Mouse (Mus musculus) embryonic facial prominence, embryonic 13.5 days (tissue): ENCODE results near the gene Selenom. TPM values are rescaled to one million over a fixed set of nuclear protein-coding genes. Genes with fewer than 3 reads are reported as not detected.

ENCODE experiments used
- ATAC-seq: fragments of 200-750 bp; cut with Nextera tagmentation; 2 replicates; pipeline ENCODE4 v1.8.0; 2017; ENCODE audit warnings: low read depth; ENCODE audit not compliant: insufficient number of reproducible peaks, insufficient read depth, low FRiP score, low TSS enrichment
- H3K27ac ChIP-seq: fragments of 300-500 bp; sonication (generic); 2 replicates; pipeline ENCODE4 v1.5.1; 2015; ENCODE audit warnings: moderate library complexity, mild to moderate bottlenecking, inconsistent platforms
- H3K27me3 ChIP-seq: fragments of 300-500 bp; sonication (generic); 2 replicates; pipeline ENCODE4 v1.6.1; 2015; ENCODE audit warnings: mild to moderate bottlenecking, inconsistent platforms
- H3K36me3 ChIP-seq: fragments of 300-500 bp; sonication (generic); 2 replicates; pipeline ENCODE4 v1.6.1; 2015; ENCODE audit warnings: mild to moderate bottlenecking, inconsistent platforms
- H3K4me1 ChIP-seq: fragments of 300-500 bp; sonication (generic); 2 replicates; pipeline ENCODE4 v1.6.1; 2015; ENCODE audit warnings: inconsistent platforms
- H3K4me2 ChIP-seq: fragments of 300-500 bp; sonication (generic); 2 replicates; pipeline ENCODE4 v1.6.1; 2015; ENCODE audit warnings: moderate library complexity, mild to moderate bottlenecking, inconsistent platforms
- H3K4me3 ChIP-seq: fragments of 300-500 bp; sonication (generic); 2 replicates; pipeline ENCODE4 v1.5.1; 2015; ENCODE audit warnings: mild to moderate bottlenecking, inconsistent platforms
- H3K9ac ChIP-seq: fragments of 300-500 bp; sonication (generic); 2 replicates; pipeline ENCODE4 v1.6.1; 2015; ENCODE audit warnings: mild to moderate bottlenecking, inconsistent platforms
- H3K9me3 ChIP-seq: fragments of 300-500 bp; sonication (generic); 2 replicates; pipeline ENCODE4 v1.6.1; 2016; ENCODE audit warnings: inconsistent platforms
- WGBS: fragments of 180-500 bp; shearing (Covaris S2); methylation state at CpG from one replicate; pipeline ENCODE4 v1.1.7; 2015; ENCODE audit warnings: mixed read lengths; 5-methylcytosine and 5-hydroxymethylcytosine counted together
- polyA plus RNA-seq: library from polyadenylated mRNA; unstranded; fragments of >200 nt; fragmentation: Nextera tagmentation; extraction: Ambion mirVana; gene quantifications from 2 replicates; pipeline ENCODE4 v1.2.1, GENCODE M21; 2015

The Selenom gene
- polyA plus RNA-seq, 1 experiment from 2014 or later = 128 TPM

GRCm38 (mm10) chr11:3495496-3495895, 19.0 kb upstream of the Selenom start:
- no peak for ATAC-seq
- H3K27ac ChIP-seq = no peak overlapping the region
- no peak overlapping the region for H3K4me2 ChIP-seq
- no peaks in the 10 kb centered on the region for H3K27me3 ChIP-seq
- no peak overlapping the region for H3K9ac ChIP-seq
- H3K9me3 ChIP-seq = no peaks in the 10 kb centered on the region
- WGBS = 88% methylated on average over 14 of the region's 14 CpGs
- no peak overlapping the region for H3K4me3 ChIP-seq
- peaks cover 3% of the 10 kb centered on the region; the same call in 1 of the 2 replicates for H3K4me1 ChIP-seq
- no peaks in the 10 kb centered on the region for H3K36me3 ChIP-seq

- Histone ChIP-seq H3K9ac (no peak overlapping the region), H3K4me2 (no peak overlapping the region), H3K27me3 (no peaks in the 10 kb centered on the region), H3K4me3 (no peak overlapping the region), H3K4me1 (peaks cover 3% of the 10 kb centered on the region; the same call in 1 of the 2 replicates), H3K27ac (no peak overlapping the region), H3K9me3 (no peaks in the 10 kb centered on the region), H3K36me3 (no peaks in the 10 kb centered on the region)
- ATAC-seq = no peak
- WGBS = 37% methylated on average over 5 of the region's 5 CpGs
Measured at GRCm38 (mm10) chr11:3496756-3497155, 17.7 kb upstream of the Selenom start.

- 88% methylated on average over 1 of the region's 1 CpGs for WGBS
- no peaks in the 10 kb centered on the region for H3K9me3 ChIP-seq
- peaks cover 3% of the 10 kb centered on the region; the same call in 1 of the 2 replicates for H3K4me1 ChIP-seq
- H3K4me2 ChIP-seq = no peak overlapping the region
- H3K4me3 ChIP-seq = no peak overlapping the region
- H3K36me3 ChIP-seq = no peaks in the 10 kb centered on the region
- H3K9ac ChIP-seq = no peak overlapping the region
- ATAC-seq = no peak
- no peak overlapping the region for H3K27ac ChIP-seq
- H3K27me3 ChIP-seq = no peaks in the 10 kb centered on the region
Measured at GRCm38 (mm10) chr11:3497296-3497695, 17.2 kb upstream of the Selenom start.

GRCm38 (mm10) chr11:3502057-3502456, 12.4 kb upstream of the Selenom start:
- no peak overlapping the region for H3K27ac ChIP-seq
- no peak overlapping the region for H3K4me3 ChIP-seq
- H3K27me3 ChIP-seq = 0 out of 2 replicates have a peak, but pooled peaks cover 3% of the 10 kb centered on the region
- no peak for ATAC-seq
- 78% methylated on average over 17 of the region's 17 CpGs for WGBS
- no peak overlapping the region for H3K9ac ChIP-seq
- no peaks in the 10 kb centered on the region for H3K9me3 ChIP-seq
- no peaks in the 10 kb centered on the region for H3K4me1 ChIP-seq
- no peaks in the 10 kb centered on the region for H3K36me3 ChIP-seq
- H3K4me2 ChIP-seq = no peak overlapping the region

- ATAC-seq = no peak
- WGBS = 80% methylated on average over 18 of the region's 18 CpGs
- Histone ChIP-seq H3K4me3 (no peak overlapping the region), H3K9me3 (no peaks in the 10 kb centered on the region), H3K27ac (no peak overlapping the region), H3K4me1 (no peaks in the 10 kb centered on the region), H3K27me3 (0 out of 2 replicates have a peak, but pooled peaks cover 3% of the 10 kb centered on the region), H3K9ac (no peak overlapping the region), H3K36me3 (no peaks in the 10 kb centered on the region), H3K4me2 (no peak overlapping the region)
Measured at GRCm38 (mm10) chr11:3502459-3503072, 11.9 kb upstream of the Selenom start.

- H3K9me3 ChIP-seq = no peaks in the 10 kb centered on the region
- H3K27ac ChIP-seq = no peak overlapping the region
- H3K27me3 ChIP-seq = 0 out of 2 replicates have a peak, but pooled peaks cover 3% of the 10 kb centered on the region
- no peak for ATAC-seq
- H3K36me3 ChIP-seq = no peaks in the 10 kb centered on the region
- H3K4me1 ChIP-seq = no peaks in the 10 kb centered on the region
- H3K4me3 ChIP-seq = no peak overlapping the region
- H3K9ac ChIP-seq = 0 out of 2 replicates have a peak overlapping the region, but pooled peaks have one; percentile 46
- H3K4me2 ChIP-seq = no peak overlapping the region
- 61% methylated on average over 11 of the region's 11 CpGs for WGBS
Measured at GRCm38 (mm10) chr11:3503755-3504693, 10.5 kb upstream of the Selenom start.

GRCm38 (mm10) chr11:3508226-3508625, 6.3 kb upstream of the Selenom start:
- 50% methylated on average over 7 of the region's 7 CpGs for WGBS
- no peak overlapping the region for H3K4me3 ChIP-seq
- no peaks in the 10 kb centered on the region for H3K4me1 ChIP-seq
- no peak overlapping the region for H3K4me2 ChIP-seq
- ATAC-seq = no peak
- H3K9me3 ChIP-seq = no peaks in the 10 kb centered on the region
- no peaks in the 10 kb centered on the region for H3K36me3 ChIP-seq
- H3K9ac ChIP-seq = no peak overlapping the region
- no peaks in the 10 kb centered on the region for H3K27me3 ChIP-seq
- H3K27ac ChIP-seq = no peak overlapping the region

GRCm38 (mm10) chr11:3509181-3510085, 5.1 kb upstream of the Selenom start:
- Histone ChIP-seq H3K9me3 (no peaks in the 10 kb centered on the region), H3K27ac (no peak overlapping the region), H3K4me1 (peaks cover 5% of the 10 kb centered on the region; the same call in 1 of the 2 replicates), H3K9ac (no peak overlapping the region), H3K27me3 (no peaks in the 10 kb centered on the region), H3K4me3 (no peak overlapping the region), H3K36me3 (no peaks in the 10 kb centered on the region), H3K4me2 (no peak overlapping the region)
- ATAC-seq = no peak
- WGBS = 73% methylated on average over 8 of the region's 8 CpGs

GRCm38 (mm10) chr11:3510321-3510720, 4.2 kb upstream of the Selenom start:
- peaks cover 8% of the 10 kb centered on the region; the same call in 1 of the 2 replicates for H3K4me1 ChIP-seq
- no peak overlapping the region for H3K4me2 ChIP-seq
- H3K9ac ChIP-seq = no peak overlapping the region
- no peak overlapping the region for H3K27ac ChIP-seq
- WGBS = 85% methylated on average over 2 of the region's 2 CpGs
- no peaks in the 10 kb centered on the region for H3K9me3 ChIP-seq
- ATAC-seq = no peak
- 0 out of 2 replicates have a peak, but pooled peaks cover 2% of the 10 kb centered on the region for H3K27me3 ChIP-seq
- no peak overlapping the region for H3K4me3 ChIP-seq
- H3K36me3 ChIP-seq = no peaks in the 10 kb centered on the region

- no peaks in the 10 kb centered on the region for H3K9me3 ChIP-seq
- 84% methylated on average over 6 of the region's 6 CpGs for WGBS
- no peak overlapping the region for H3K9ac ChIP-seq
- no peak overlapping the region for H3K4me3 ChIP-seq
- H3K4me1 ChIP-seq = peaks cover 35% of the 10 kb centered on the region
- peaks cover 28% of the 10 kb centered on the region for H3K27me3 ChIP-seq
- no peak overlapping the region for H3K27ac ChIP-seq
- no peak for ATAC-seq
- no peaks in the 10 kb centered on the region for H3K36me3 ChIP-seq
- no peak overlapping the region for H3K4me2 ChIP-seq
Measured at GRCm38 (mm10) chr11:3513291-3513690, 1.2 kb upstream of the Selenom start.

GRCm38 (mm10) chr11:3515216-3515615, 732 bp downstream of the Selenom start:
- H3K27ac ChIP-seq = 0 out of 2 replicates have a peak overlapping the region, but pooled peaks have one; percentile 51
- H3K4me1 ChIP-seq = peaks cover 35% of the 10 kb centered on the region
- H3K4me3 ChIP-seq = peak overlapping the region; percentile 56
- peaks cover 14% of the 10 kb centered on the region for H3K36me3 ChIP-seq
- no peaks in the 10 kb centered on the region for H3K9me3 ChIP-seq
- peak overlapping the region; percentile 82 for H3K4me2 ChIP-seq
- no peak for ATAC-seq
- H3K9ac ChIP-seq = peak overlapping the region; percentile 76
- WGBS = 6% methylated on average over 4 of the region's 4 CpGs
- peaks cover 28% of the 10 kb centered on the region for H3K27me3 ChIP-seq
